Mouse (Mus musculus) lung, postnatal 4 days (tissue): Measurements from ENCODE around the gene Slc4a4.
"Not testable (repeated sequence)": the region's sequence is repeated elsewhere in the genome, so short reads cannot be mapped to it uniquely, and the experiment has no call there.

Experiments
- DNase-seq, 2 experiments: peaks; one replicate each; pipeline ENCODE4 v3.0.0; 2021

The Slc4a4 gene

GRCm38 (mm10) chr5:88964685-88965290 is 78.2 kb downstream of the Slc4a4 start:
- DNase-seq, result peak in 1 of 2 experiments; percentile 45

- no peak for DNase-seq
Observed at GRCm38 (mm10) chr5:88966507-88966906, 79.9 kb downstream of the Slc4a4 start.

- DNase-seq, result no peak
Observed at GRCm38 (mm10) chr5:88968923-88969639, 82.5 kb downstream of the Slc4a4 start.

- no peak for DNase-seq
Observed at GRCm38 (mm10) chr5:88971554-88971953, 84.9 kb downstream of the Slc4a4 start.

- no peak for DNase-seq
Observed at GRCm38 (mm10) chr5:88972277-88972676, 85.7 kb downstream of the Slc4a4 start.

- DNase-seq, result no peak
Observed at GRCm38 (mm10) chr5:88973130-88973529, 86.5 kb downstream of the Slc4a4 start.

GRCm38 (mm10) chr5:88975694-88976093 is 89.1 kb downstream of the Slc4a4 start:
- DNase-seq, result no peak

GRCm38 (mm10) chr5:88976428-88976827 is 89.8 kb downstream of the Slc4a4 start:
- no peak for DNase-seq

- DNase-seq, result no peak
Observed at GRCm38 (mm10) chr5:88980740-88981139, 94.1 kb downstream of the Slc4a4 start.

GRCm38 (mm10) chr5:88981243-88982014 is 94.8 kb downstream of the Slc4a4 start:
- DNase-seq, result no peak

- DNase-seq, result no peak
Observed at GRCm38 (mm10) chr5:88982040-88982736, 95.6 kb downstream of the Slc4a4 start.

GRCm38 (mm10) chr5:88983170-88983569 is 96.6 kb downstream of the Slc4a4 start:
- no peak for DNase-seq

GRCm38 (mm10) chr5:88983652-88984051 is 97.0 kb downstream of the Slc4a4 start:
- DNase-seq, result no peak

- no peak for DNase-seq
Observed at GRCm38 (mm10) chr5:88989018-88989417, 102.4 kb downstream of the Slc4a4 start.

GRCm38 (mm10) chr5:88990196-88990747 is 103.7 kb downstream of the Slc4a4 start:
- DNase-seq, result no peak

GRCm38 (mm10) chr5:88991309-88991708 is 104.7 kb downstream of the Slc4a4 start:
- DNase-seq, result not testable (repeated sequence)

- no peak for DNase-seq
Observed at GRCm38 (mm10) chr5:88994533-88994932, 107.9 kb downstream of the Slc4a4 start.

- no peak for DNase-seq
Observed at GRCm38 (mm10) chr5:88996246-88996645, 109.6 kb downstream of the Slc4a4 start.

GRCm38 (mm10) chr5:88997277-88997676 is 110.7 kb downstream of the Slc4a4 start:
- DNase-seq, result no peak

- DNase-seq, result no peak
Observed at GRCm38 (mm10) chr5:88999793-89000192, 113.2 kb downstream of the Slc4a4 start.

GRCm38 (mm10) chr5:89000598-89000997 is 114.0 kb downstream of the Slc4a4 start:
- DNase-seq, result no peak

- no peak for DNase-seq
Observed at GRCm38 (mm10) chr5:89010116-89010515, 123.5 kb downstream of the Slc4a4 start.

- DNase-seq, result no peak
Observed at GRCm38 (mm10) chr5:89012456-89012855, 125.8 kb downstream of the Slc4a4 start.
